Mouse (Mus musculus): ENCODE results near the gene Cend1. TPM values are rescaled to one million over a fixed set of nuclear protein-coding genes. Genes with fewer than 3 reads are reported as not detected.
"Not testable (repeated sequence)": the region's sequence is repeated elsewhere in the genome, so short reads cannot be mapped to it uniquely, and the experiment has no call there.

Cend1 gene
- polyA plus RNA-seq, 1 experiment from 2014 or later, result 2.7 TPM

DNA sequence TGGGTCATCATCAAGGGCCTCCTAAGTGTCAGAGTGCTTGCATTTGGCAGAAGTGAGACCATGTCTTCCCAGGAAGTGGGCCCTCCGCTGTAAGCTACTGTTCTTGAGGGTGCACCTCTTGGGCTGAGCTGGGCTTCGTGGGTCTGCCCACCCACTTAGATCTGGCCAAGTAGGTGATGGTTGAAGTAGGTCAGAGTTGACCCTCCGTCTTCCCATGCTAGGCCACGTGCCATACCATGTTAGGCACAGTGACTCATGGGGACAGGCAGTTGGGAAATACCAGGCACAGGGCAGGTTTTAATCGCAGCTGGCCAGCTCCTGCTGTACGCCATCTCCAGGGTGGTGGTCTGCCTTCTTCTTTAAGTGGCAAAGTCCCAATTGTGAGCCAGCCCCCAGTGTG lies 27.4 kb upstream of the Cend1 start:
- DNase-seq (ENCODE audit: low spot score), result no peak
- no peak overlapping the region for H3K4me3 ChIP-seq (ENCODE audit: low read depth, low read length)

DNA sequence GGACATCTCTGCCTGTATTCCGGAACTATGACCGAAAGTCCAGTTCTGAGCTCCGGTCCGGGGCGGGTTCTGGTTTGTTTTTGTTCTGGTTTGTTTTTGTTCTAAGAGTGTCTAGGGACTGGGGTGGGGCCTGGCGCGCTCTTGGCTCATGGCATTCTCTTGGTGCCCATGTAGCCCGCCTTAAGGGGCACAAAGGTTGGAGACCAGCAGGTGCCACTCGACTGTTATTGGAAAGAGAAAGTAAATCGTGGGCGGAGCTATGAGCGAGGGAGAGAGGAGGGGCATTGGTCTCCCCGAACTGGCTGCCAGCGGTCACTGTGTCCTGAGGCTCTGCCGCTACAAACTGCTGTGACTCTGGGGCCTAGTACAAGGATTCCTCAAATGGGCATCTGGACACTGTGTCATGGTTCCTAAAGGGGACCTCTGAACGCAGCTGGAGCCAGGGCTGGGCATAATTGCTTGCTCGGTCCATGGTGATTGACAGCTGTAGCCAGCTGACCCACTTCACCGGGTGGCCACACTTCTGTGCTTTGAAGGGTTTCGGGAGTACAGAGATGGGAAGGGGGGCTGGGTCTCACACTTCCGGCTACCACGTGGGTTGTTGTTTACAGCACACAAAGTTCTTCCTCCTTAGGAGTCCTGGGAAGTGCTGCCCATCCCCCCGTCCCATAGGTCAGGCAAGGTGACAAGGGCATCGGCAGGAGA lies 26.5 kb upstream of the Cend1 start:
- WGBS, result 1% methylated on average over 23 of the region's 23 CpGs
- DNase-seq (ENCODE audit: low spot score) (peak; percentile 60), ATAC-seq (ENCODE audit: insufficient number of reproducible peaks, low FRiP score, low TSS enrichment, low read depth) (no peak)

More for the DNA sequence above, 27.4 kb upstream of the Cend1 start:
- Histone ChIP-seq H3K4me1 (ENCODE audit: control insufficient read depth, insufficient read depth, low read length) (peaks cover 13% of the 10 kb centered on the region), H3K9ac (ENCODE audit: low read length) (no peak overlapping the region), H3K27me3 (ENCODE audit: control insufficient read depth, insufficient read depth, low read length) (peaks cover 19% of the 10 kb centered on the region), H3K36me3 (ENCODE audit: control insufficient read depth, insufficient read depth, low read length) (peaks cover 2% of the 10 kb centered on the region; the same call in 1 of the 2 replicates), H3K27ac (replicated peaks; ENCODE audit: low read depth, low read length) (no peak overlapping the region), H3K4me2 (ENCODE audit: low read depth, severe bottlenecking) (no peak overlapping the region), H3K9me3 (ENCODE audit: control insufficient read depth, low read length) (no peaks in the 10 kb centered on the region)
- no peak for ATAC-seq (ENCODE audit: insufficient number of reproducible peaks, low FRiP score, low TSS enrichment, low read depth)
- WGBS, result 90% methylated on average over 6 of the region's 6 CpGs

DNA sequence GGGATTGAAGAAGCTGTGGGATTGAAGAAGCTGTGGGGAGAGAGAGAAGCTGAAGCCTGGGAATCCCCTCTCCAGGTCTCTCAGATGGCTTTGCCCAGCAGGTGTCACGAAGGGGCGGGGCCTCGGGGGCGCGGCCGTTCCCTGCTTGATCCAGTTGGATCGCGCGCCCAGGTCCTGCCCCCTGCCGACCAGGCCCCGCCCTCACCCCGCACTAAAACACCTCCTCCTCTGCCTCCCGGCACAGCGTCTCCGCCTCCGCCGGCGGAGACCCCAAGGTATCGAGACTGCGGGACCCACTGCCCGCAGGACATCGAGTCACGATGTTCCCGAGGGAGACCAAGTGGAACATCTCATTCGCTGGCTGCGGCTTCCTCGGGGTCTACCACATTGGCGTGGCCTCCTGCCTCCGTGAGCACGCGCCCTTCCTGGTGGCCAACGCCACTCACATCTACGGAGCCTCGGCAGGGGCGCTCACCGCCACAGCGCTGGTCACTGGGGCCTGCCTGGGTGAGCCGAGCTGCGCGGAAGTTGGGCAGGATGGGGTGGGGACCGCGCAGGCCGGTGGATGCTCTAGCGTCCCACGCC lies 25.8 kb upstream of the Cend1 start, which contains the start of gene Pnpla2:
Pnpla2 (plus strand) TSS at position 232 of the 585 bp plus-strand sequence.
- H3K27me3 ChIP-seq (ENCODE audit: control insufficient read depth, insufficient read depth, low read length), result 0 out of 2 replicates have a peak, but pooled peaks cover 5% of the 10 kb centered on the region
- 0 out of 2 replicates have a peak within 1 kb of the TSS, but pooled peaks have one; percentile 45 for H3K27ac ChIP-seq (replicated peaks; ENCODE audit: low read depth, low read length)
- peak within 1 kb of the TSS; percentile 96 for H3K4me2 ChIP-seq (ENCODE audit: low read depth, severe bottlenecking)
- DNase-seq (ENCODE audit: low spot score) (peak; percentile 95), ATAC-seq (ENCODE audit: insufficient number of reproducible peaks, low FRiP score, low TSS enrichment, low read depth) (peak; percentile 80)
- peak within 1 kb of the TSS; percentile 47 for H3K9ac ChIP-seq (ENCODE audit: low read length)
- peak within 1 kb of the TSS; percentile 62 for H3K4me3 ChIP-seq (ENCODE audit: low read depth, low read length)
- H3K4me1 ChIP-seq (ENCODE audit: control insufficient read depth, insufficient read depth, low read length), result peaks cover 11% of the 10 kb centered on the region
- H3K9me3 ChIP-seq (ENCODE audit: control insufficient read depth, low read length), result no peaks in the 10 kb centered on the region
- under 1% methylated on average over 45 of the region's 45 CpGs for WGBS
- peaks cover 11% of the 10 kb centered on the region; the same call in 1 of the 2 replicates for H3K36me3 ChIP-seq (ENCODE audit: control insufficient read depth, insufficient read depth, low read length)

More for the DNA sequence above, 26.5 kb upstream of the Cend1 start:
- Histone ChIP-seq H3K4me2 (ENCODE audit: low read depth, severe bottlenecking) (peak overlapping the region; percentile 96), H3K9ac (ENCODE audit: low read length) (peak overlapping the region; percentile 47; the same call in 1 of the 2 replicates), H3K36me3 (ENCODE audit: control insufficient read depth, insufficient read depth, low read length) (peaks cover 9% of the 10 kb centered on the region; the same call in 1 of the 2 replicates), H3K4me1 (ENCODE audit: control insufficient read depth, insufficient read depth, low read length) (peaks cover 11% of the 10 kb centered on the region), H3K4me3 (ENCODE audit: low read depth, low read length) (peak overlapping the region; percentile 62), H3K27me3 (ENCODE audit: control insufficient read depth, insufficient read depth, low read length) (peaks cover 11% of the 10 kb centered on the region; the same call in 1 of the 2 replicates), H3K27ac (replicated peaks; ENCODE audit: low read depth, low read length) (no peak overlapping the region), H3K9me3 (ENCODE audit: control insufficient read depth, low read length) (no peaks in the 10 kb centered on the region)

DNA sequence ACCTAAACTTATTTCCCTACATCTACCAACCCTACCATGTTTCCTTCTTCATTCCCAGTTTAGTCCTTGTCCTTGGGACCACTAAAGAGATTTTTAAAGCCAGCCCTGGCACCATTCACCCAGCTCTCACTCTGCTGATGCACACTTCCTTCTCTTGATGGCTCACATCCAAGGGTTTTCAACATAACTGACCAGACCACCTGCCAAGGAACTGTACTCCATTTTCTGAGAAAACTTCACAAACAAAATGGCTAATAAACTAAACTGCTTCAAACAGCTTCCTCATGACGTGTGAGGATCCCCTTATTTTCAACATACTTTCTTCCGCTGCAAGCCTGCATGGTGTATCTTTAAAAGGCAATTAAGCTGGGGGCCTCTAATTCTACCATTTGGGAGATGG lies 24.3 kb upstream of the Cend1 start:
- Histone ChIP-seq H3K4me2 (ENCODE audit: low read depth, severe bottlenecking) (no peak overlapping the region), H3K36me3 (ENCODE audit: control insufficient read depth, insufficient read depth, low read length) (peaks cover 11% of the 10 kb centered on the region; the same call in 1 of the 2 replicates), H3K9ac (ENCODE audit: low read length) (no peak overlapping the region), H3K4me3 (ENCODE audit: low read depth, low read length) (no peak overlapping the region), H3K27ac (replicated peaks; ENCODE audit: low read depth, low read length) (no peak overlapping the region), H3K27me3 (ENCODE audit: control insufficient read depth, insufficient read depth, low read length) (no peaks in the 10 kb centered on the region), H3K4me1 (ENCODE audit: control insufficient read depth, insufficient read depth, low read length) (peaks cover 12% of the 10 kb centered on the region), H3K9me3 (ENCODE audit: control insufficient read depth, low read length) (no peaks in the 10 kb centered on the region)
- no peak for ATAC-seq (ENCODE audit: insufficient number of reproducible peaks, low FRiP score, low TSS enrichment, low read depth)
- no peak for DNase-seq (ENCODE audit: low spot score)
- 72% methylated on average over 2 of the region's 2 CpGs for WGBS

DNA sequence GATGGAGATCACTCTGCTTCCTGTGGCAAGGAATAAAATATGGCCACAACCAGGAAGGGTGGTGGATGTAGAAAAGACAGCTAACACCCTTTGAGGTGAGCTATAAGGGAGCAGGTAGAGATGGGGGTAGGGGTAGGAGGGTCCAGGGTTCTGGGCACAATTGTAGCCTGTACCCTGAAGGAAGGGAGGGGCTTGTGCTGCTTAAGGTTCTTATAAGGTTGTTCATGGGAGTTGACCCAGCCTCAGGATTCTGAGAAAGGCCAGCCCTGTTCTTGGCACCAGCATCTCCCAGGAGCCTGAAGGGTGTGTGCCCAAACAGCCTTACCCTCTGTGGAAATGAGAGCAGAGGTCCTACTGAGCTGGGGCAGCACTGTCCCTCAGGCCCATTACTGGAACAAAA lies 22.6 kb upstream of the Cend1 start:
- H3K4me3 ChIP-seq (ENCODE audit: low read depth, low read length), result no peak overlapping the region
- ATAC-seq (ENCODE audit: insufficient number of reproducible peaks, low FRiP score, low TSS enrichment, low read depth), result no peak
- H3K27ac ChIP-seq (replicated peaks; ENCODE audit: low read depth, low read length), result no peak overlapping the region
- DNase-seq (ENCODE audit: low spot score), result no peak
- H3K36me3 ChIP-seq (ENCODE audit: control insufficient read depth, insufficient read depth, low read length), result peaks cover 11% of the 10 kb centered on the region; the same call in 1 of the 2 replicates
- H3K9ac ChIP-seq (ENCODE audit: low read length), result no peak overlapping the region
- H3K9me3 ChIP-seq (ENCODE audit: control insufficient read depth, low read length), result no peaks in the 10 kb centered on the region
- H3K27me3 ChIP-seq (ENCODE audit: control insufficient read depth, insufficient read depth, low read length), result no peaks in the 10 kb centered on the region
- H3K4me1 ChIP-seq (ENCODE audit: control insufficient read depth, insufficient read depth, low read length), result peaks cover 17% of the 10 kb centered on the region
- H3K4me2 ChIP-seq (ENCODE audit: low read depth, severe bottlenecking), result no peak overlapping the region

DNA sequence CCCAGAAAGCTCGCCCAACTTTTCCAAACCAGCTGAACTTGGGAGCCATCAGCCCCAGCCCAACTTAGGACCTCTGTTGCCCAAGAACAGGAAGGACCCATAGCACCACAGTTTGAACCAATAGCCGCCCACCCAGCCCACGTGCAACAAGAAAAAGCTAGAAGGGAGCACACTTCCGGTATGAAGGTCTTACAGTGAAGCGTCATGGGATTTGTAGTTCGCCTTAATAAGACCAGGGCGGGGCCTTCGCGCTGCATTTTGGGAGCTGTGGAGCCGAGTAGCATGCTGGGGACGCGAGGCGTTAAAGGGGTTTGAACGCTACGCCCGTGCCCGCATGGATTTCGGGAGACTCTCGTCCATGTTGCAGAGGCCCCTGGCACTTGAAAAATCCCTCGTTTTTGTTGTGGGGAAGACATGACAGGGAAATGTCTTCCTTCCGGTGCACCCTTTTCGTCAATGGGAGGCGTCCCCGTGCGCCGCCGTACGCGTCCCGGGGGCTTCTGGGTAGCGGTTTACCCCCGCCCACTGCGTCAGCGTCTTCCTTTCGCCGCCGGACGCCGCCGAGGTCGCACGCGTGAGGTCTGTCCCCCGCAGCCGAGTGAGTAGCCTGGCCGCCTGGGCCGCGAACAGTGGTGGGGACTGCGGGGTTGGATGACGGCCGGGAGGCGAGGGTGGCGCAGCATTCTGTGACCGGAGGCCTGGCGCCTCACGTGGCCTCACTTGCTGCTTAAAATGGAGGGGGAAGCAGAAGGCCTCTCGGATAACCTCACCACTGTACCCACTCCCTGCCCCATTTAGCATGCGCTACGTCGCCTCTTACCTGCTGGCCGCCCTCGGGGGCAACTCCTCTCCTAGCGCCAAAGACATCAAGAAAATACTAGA lies 18.1 kb upstream of the Cend1 start, which contains the start of gene Rplp2:
Rplp2 (plus strand) TSS at position 261 of the 882 bp plus-strand sequence.
- Histone ChIP-seq H3K4me1 (ENCODE audit: control insufficient read depth, insufficient read depth, low read length) (peaks cover 18% of the 10 kb centered on the region), H3K4me2 (ENCODE audit: low read depth, severe bottlenecking) (peak within 1 kb of the TSS; percentile 59), H3K27ac (replicated peaks; ENCODE audit: low read depth, low read length) (no peak within 1 kb of the TSS), H3K4me3 (ENCODE audit: low read depth, low read length) (peak within 1 kb of the TSS; percentile 86), H3K9ac (ENCODE audit: low read length) (peak within 1 kb of the TSS; percentile 90), H3K36me3 (ENCODE audit: control insufficient read depth, insufficient read depth, low read length) (peaks cover 11% of the 10 kb centered on the region; the same call in 1 of the 2 replicates), H3K27me3 (ENCODE audit: control insufficient read depth, insufficient read depth, low read length) (no peaks in the 10 kb centered on the region), H3K9me3 (ENCODE audit: control insufficient read depth, low read length) (no peaks in the 10 kb centered on the region)
- ATAC-seq (ENCODE audit: insufficient number of reproducible peaks, low FRiP score, low TSS enrichment, low read depth) (peak; percentile 87), DNase-seq (ENCODE audit: low spot score) (peak; percentile 92)
- under 1% methylated on average over 63 of the region's 63 CpGs for WGBS

DNA sequence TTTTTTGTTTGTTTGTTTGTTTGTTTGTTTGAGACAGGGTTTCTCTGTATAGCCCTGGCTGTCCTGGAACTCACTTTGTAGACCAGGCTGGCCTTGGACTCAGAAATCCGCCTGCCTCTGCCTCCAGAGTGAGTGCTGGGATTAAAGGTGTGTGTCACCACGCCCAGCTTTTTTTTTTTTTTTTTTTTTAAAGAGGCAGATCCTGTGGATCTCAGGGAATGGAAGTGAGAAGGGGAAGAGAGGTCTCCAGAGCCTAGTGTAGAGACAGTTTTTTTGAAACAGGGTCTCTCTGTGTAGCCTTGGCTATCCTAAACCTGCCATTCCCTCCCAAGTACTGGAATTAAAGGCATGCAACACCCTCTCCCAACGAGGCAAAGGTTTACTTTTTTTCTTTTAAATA lies 17.1 kb upstream of the Cend1 start:
- Histone ChIP-seq H3K4me2 (ENCODE audit: low read depth, severe bottlenecking) (peak overlapping the region; percentile 59; the same call in 1 of the 2 replicates), H3K36me3 (ENCODE audit: control insufficient read depth, insufficient read depth, low read length) (peaks cover 11% of the 10 kb centered on the region; the same call in 1 of the 2 replicates), H3K4me3 (ENCODE audit: low read depth, low read length) (peak overlapping the region; percentile 86; the same call in 1 of the 2 replicates), H3K4me1 (ENCODE audit: control insufficient read depth, insufficient read depth, low read length) (peaks cover 26% of the 10 kb centered on the region)
- H3K9me3 ChIP-seq (ENCODE audit: control insufficient read depth, low read length); DNase-seq (ENCODE audit: low spot score); ATAC-seq (ENCODE audit: insufficient number of reproducible peaks, low FRiP score, low TSS enrichment, low read depth); H3K27ac ChIP-seq (replicated peaks; ENCODE audit: low read depth, low read length); H3K27me3 ChIP-seq (ENCODE audit: control insufficient read depth, insufficient read depth, low read length); H3K9ac ChIP-seq (ENCODE audit: low read length): not testable (repeated sequence)
- 82% methylated on average over 3 of the region's 3 CpGs for WGBS
